Mouse (Mus musculus) brain, embryonic 14.5 days (tissue): ENCODE measurements at regions not wholly inside any gene's neighbourhood (a gene's known extent, or its start where the extent isn't known, plus 50 kb on each side); places are given as distances from the start of the nearest gene placed in this dataset.

Experiments
- CTCF ChIP-seq: fragments of 200-500 bp; IDR thresholded peaks from 2 replicates; pipeline ENCODE4 v1.5.1; 2012; ENCODE audit warnings: inconsistent platforms, mild to moderate bottlenecking, moderate library complexity, borderline replicate concordance; ENCODE audit not compliant: insufficient read depth, insufficient read length; ENCODE audit errors: extremely low read depth
- POLR2A ChIP-seq: fragments of 200-500 bp; IDR thresholded peaks from 2 replicates; pipeline ENCODE4 v1.6.1; 2012; ENCODE audit warnings: mild to moderate bottlenecking, inconsistent platforms, borderline replicate concordance; ENCODE audit not compliant: poor library complexity, insufficient read depth, insufficient read length, severe bottlenecking; ENCODE audit errors: extremely low read depth

DNA sequence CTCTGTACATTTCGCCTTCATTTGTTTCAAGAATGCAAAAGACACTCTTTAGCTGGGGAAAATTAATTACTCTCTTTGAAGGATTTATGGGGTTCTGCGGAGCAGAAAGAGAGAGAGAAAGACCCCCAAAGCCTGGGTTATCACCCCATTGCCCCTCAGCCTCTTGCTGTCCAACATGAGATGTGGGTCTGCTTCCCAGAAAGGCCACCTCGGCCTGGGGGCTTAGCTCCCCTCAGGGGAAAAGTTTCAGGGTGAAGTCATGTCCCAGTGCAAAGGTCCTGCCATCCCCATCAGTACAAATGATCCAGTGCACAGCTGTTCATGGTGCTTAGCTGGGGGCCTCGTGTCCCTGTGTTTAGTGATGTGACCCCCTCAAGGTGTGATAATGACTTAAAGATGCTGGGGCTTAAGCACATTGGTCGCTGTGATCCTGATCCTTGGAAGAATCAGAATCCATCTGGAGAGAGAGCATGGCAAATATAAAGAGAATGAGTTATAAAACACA lies 67.5 kb upstream of the Cd180 start:
- TF ChIP-seq CTCF (no peak), POLR2A (no peak)
